Mouse (Mus musculus): ENCODE measurements at regions not wholly inside any gene's neighbourhood (a gene's known extent, or its start where the extent isn't known, plus 50 kb on each side); places are given as distances from the start of the nearest gene placed in this dataset.
A peak's percentile ranks its signal among the peaks of the same experiment; 100 is the strongest.

- Histone ChIP-seq H3K27me3 (replicated peaks) (no peaks in the 10 kb centered on the region; the same call in 1 of the 2 replicates), H3K4me1 (peaks cover 13% of the 10 kb centered on the region; the same call in 1 of the 2 replicates), H3K4me3 (no peak overlapping the region), H3K4me2 (no peak overlapping the region), H3K9ac (no peak overlapping the region), H3K36me3 (no peaks in the 10 kb centered on the region), H3K9me3 (peaks cover 6% of the 10 kb centered on the region; the same call in 1 of the 2 replicates), H3K27ac (replicated peaks) (no peak overlapping the region)
- no peak for ATAC-seq (ENCODE audit: extremely low read depth, insufficient number of reproducible peaks, low FRiP score, low TSS enrichment)
- WGBS: 79% methylated on average over 2 of the region's 2 CpGs
Measured at GRCm38 (mm10) chr10:122613891-122614290, 64.7 kb upstream of the Ppm1h start.

GRCm38 (mm10) chr10:122614720-122615119, 63.8 kb upstream of the Ppm1h start:
- ATAC-seq (ENCODE audit: extremely low read depth, insufficient number of reproducible peaks, low FRiP score, low TSS enrichment): no peak
- 39% methylated on average over 3 of the region's 3 CpGs for WGBS

GRCm38 (mm10) chr10:122615658-122616057, 62.9 kb upstream of the Ppm1h start:
- no peaks in the 10 kb centered on the region for H3K36me3 ChIP-seq
- 90% methylated on average over 12 of the region's 12 CpGs for WGBS
- no peak overlapping the region for H3K4me3 ChIP-seq
- H3K4me1 ChIP-seq: peaks cover 13% of the 10 kb centered on the region; the same call in 1 of the 2 replicates
- H3K27ac ChIP-seq (replicated peaks): no peak overlapping the region
- peaks cover 6% of the 10 kb centered on the region; the same call in 1 of the 2 replicates for H3K9me3 ChIP-seq
- no peak for ATAC-seq (ENCODE audit: extremely low read depth, insufficient number of reproducible peaks, low FRiP score, low TSS enrichment)
- no peak overlapping the region for H3K4me2 ChIP-seq
- no peak overlapping the region for H3K9ac ChIP-seq
- H3K27me3 ChIP-seq (replicated peaks): no peaks in the 10 kb centered on the region; the same call in 1 of the 2 replicates

More at GRCm38 (mm10) chr10:122614720-122615119, 63.8 kb upstream of the Ppm1h start:
- H3K9me3 ChIP-seq: peaks cover 6% of the 10 kb centered on the region; the same call in 1 of the 2 replicates
- H3K27ac ChIP-seq (replicated peaks): 0 out of 2 replicates have a peak overlapping the region, but pooled peaks have one; percentile 2
- H3K9ac ChIP-seq: no peak overlapping the region
- H3K27me3 ChIP-seq (replicated peaks): no peaks in the 10 kb centered on the region; the same call in 1 of the 2 replicates
- no peak overlapping the region for H3K4me3 ChIP-seq
- no peak overlapping the region for H3K4me2 ChIP-seq
- H3K36me3 ChIP-seq: no peaks in the 10 kb centered on the region
- H3K4me1 ChIP-seq: peaks cover 13% of the 10 kb centered on the region; the same call in 1 of the 2 replicates

GRCm38 (mm10) chr10:122616385-122616784, 62.2 kb upstream of the Ppm1h start:
- Histone ChIP-seq H3K9me3 (peaks cover 6% of the 10 kb centered on the region; the same call in 1 of the 2 replicates), H3K4me1 (peaks cover 13% of the 10 kb centered on the region; the same call in 1 of the 2 replicates), H3K4me3 (no peak overlapping the region), H3K27ac (replicated peaks) (no peak overlapping the region), H3K9ac (no peak overlapping the region), H3K27me3 (replicated peaks) (no peaks in the 10 kb centered on the region; the same call in 1 of the 2 replicates), H3K4me2 (no peak overlapping the region), H3K36me3 (no peaks in the 10 kb centered on the region)
- ATAC-seq (ENCODE audit: extremely low read depth, insufficient number of reproducible peaks, low FRiP score, low TSS enrichment): no peak
- 63% methylated on average over 6 of the region's 6 CpGs for WGBS

GRCm38 (mm10) chr10:122618854-122619253, 59.7 kb upstream of the Ppm1h start:
- H3K36me3 ChIP-seq: no peaks in the 10 kb centered on the region
- H3K27me3 ChIP-seq (replicated peaks): no peaks in the 10 kb centered on the region; the same call in 1 of the 2 replicates
- H3K4me3 ChIP-seq: no peak overlapping the region
- H3K4me1 ChIP-seq: peaks cover 13% of the 10 kb centered on the region; the same call in 1 of the 2 replicates
- no peaks in the 10 kb centered on the region for H3K9me3 ChIP-seq
- no peak for ATAC-seq (ENCODE audit: extremely low read depth, insufficient number of reproducible peaks, low FRiP score, low TSS enrichment)
- H3K4me2 ChIP-seq: no peak overlapping the region
- H3K27ac ChIP-seq (replicated peaks): no peak overlapping the region
- H3K9ac ChIP-seq: no peak overlapping the region
- 73% methylated on average over 3 of the region's 3 CpGs for WGBS

- Histone ChIP-seq H3K27me3 (replicated peaks) (no peaks in the 10 kb centered on the region; the same call in 1 of the 2 replicates), H3K9me3 (no peaks in the 10 kb centered on the region), H3K4me2 (no peak overlapping the region), H3K4me1 (peaks cover 6% of the 10 kb centered on the region; the same call in 1 of the 2 replicates), H3K4me3 (no peak overlapping the region), H3K9ac (no peak overlapping the region), H3K27ac (replicated peaks) (no peak overlapping the region), H3K36me3 (no peaks in the 10 kb centered on the region)
- WGBS: 65% methylated on average over 16 of the region's 16 CpGs
- ATAC-seq (ENCODE audit: extremely low read depth, insufficient number of reproducible peaks, low FRiP score, low TSS enrichment): no peak
Measured at GRCm38 (mm10) chr10:122619406-122620116, 59.0 kb upstream of the Ppm1h start.
